Mouse (Mus musculus) kidney, adult 2 months (tissue): Measurements from ENCODE around the gene 4930544D05Rik. TPM values are rescaled to one million over a fixed set of nuclear protein-coding genes. Genes with fewer than 3 reads are reported as not detected.

ENCODE experiments used
- DNase-seq: peaks from one replicate; pipeline ENCODE4 v3.0.0; 2021
- H3K27ac ChIP-seq: fragments of 200-500 bp; 2 replicates; pipeline ENCODE4 v1.5.1; 2012; ENCODE audit warnings: low read depth, low read length, control low read depth, inconsistent platforms; ENCODE audit not compliant: insufficient read depth
- H3K27me3 ChIP-seq: fragments of 200-500 bp; replicated peaks from 2 replicates; pipeline ENCODE4 v1.6.1; 2012; ENCODE audit warnings: mild to moderate bottlenecking, moderate library complexity, low read length, inconsistent platforms; ENCODE audit not compliant: control insufficient read depth, insufficient read depth
- H3K36me3 ChIP-seq: fragments of 200-500 bp; 2 replicates; pipeline ENCODE4 v1.6.1; 2012; ENCODE audit warnings: mild to moderate bottlenecking, moderate library complexity, low read length, inconsistent platforms; ENCODE audit not compliant: control insufficient read depth, insufficient read depth
- H3K4me1 ChIP-seq: fragments of 200-500 bp; 2 replicates; pipeline ENCODE4 v1.6.1; 2011; ENCODE audit warnings: low read length; ENCODE audit not compliant: control insufficient read depth, insufficient read depth
- H3K4me3 ChIP-seq: fragments of 200-500 bp; 2 replicates; pipeline ENCODE4 v1.5.1; 2011; ENCODE audit warnings: mild to moderate bottlenecking, low read depth, low read length, control low read depth; ENCODE audit not compliant: insufficient read depth
- CTCF ChIP-seq: fragments of 200-500 bp; conservative IDR thresholded peaks from 2 replicates; pipeline ENCODE4 v1.5.1; 2011; ENCODE audit warnings: low read depth, mild to moderate bottlenecking, control low read depth, low read length, moderate library complexity, mixed read lengths; ENCODE audit not compliant: insufficient read depth, insufficient read length
- POLR2A ChIP-seq: fragments of 200-500 bp; IDR thresholded peaks from one replicate; pipeline ENCODE4 v1.6.1; 2011; ENCODE audit warnings: low read depth, low read length, control low read depth
- WGBS: fragments of 180-500 bp; shearing (Covaris S2); methylation state at CpG from one replicate; pipeline ENCODE4 v1.1.7; 2018; 5-methylcytosine and 5-hydroxymethylcytosine counted together
- polyA plus RNA-seq: library from polyadenylated mRNA; depleted of rRNA; stranded (reverse); fragments of >200 nt; gene quantifications from 2 replicates; pipeline ENCODE4 v1.2.3, GENCODE M21; 2012

The 4930544D05Rik gene
- polyA plus RNA-seq, 1 experiment, result not detected

- Histone ChIP-seq H3K4me1 (peaks cover 7% of the 10 kb centered on the region; the same call in 1 of the 2 replicates), H3K36me3 (no peaks in the 10 kb centered on the region), H3K27ac (no peak overlapping the region), H3K4me3 (no peak overlapping the region), H3K27me3 (no peaks in the 10 kb centered on the region)
- DNase-seq, result no peak
- TF ChIP-seq POLR2A (no peak), CTCF (no peak)
- 53% methylated on average over 6 of the region's 6 CpGs for WGBS
Observed at GRCm38 (mm10) chr11:70657573-70657972, 41.9 kb downstream of the 4930544D05Rik start.

GRCm38 (mm10) chr11:70657991-70658390 is 42.3 kb downstream of the 4930544D05Rik start:
- no peaks in the 10 kb centered on the region for H3K36me3 ChIP-seq
- TF ChIP-seq POLR2A, result no peak
- no peak for TF ChIP-seq CTCF
- H3K27me3 ChIP-seq, result no peaks in the 10 kb centered on the region
- no peak for DNase-seq
- H3K27ac ChIP-seq, result no peak overlapping the region
- 70% methylated on average over 9 of the region's 9 CpGs for WGBS
- H3K4me3 ChIP-seq, result no peak overlapping the region
- peaks cover 3% of the 10 kb centered on the region; the same call in 1 of the 2 replicates for H3K4me1 ChIP-seq

GRCm38 (mm10) chr11:70658521-70658920 is 42.9 kb downstream of the 4930544D05Rik start:
- 86% methylated on average over 5 of the region's 5 CpGs for WGBS
- Histone ChIP-seq H3K4me3 (no peak overlapping the region), H3K27me3 (no peaks in the 10 kb centered on the region), H3K36me3 (no peaks in the 10 kb centered on the region), H3K4me1 (0 out of 2 replicates have a peak, but pooled peaks cover 2% of the 10 kb centered on the region), H3K27ac (no peak overlapping the region)
- no peak for TF ChIP-seq POLR2A
- no peak for TF ChIP-seq CTCF
- DNase-seq, result no peak

- no peak overlapping the region for H3K27ac ChIP-seq
- no peaks in the 10 kb centered on the region for H3K36me3 ChIP-seq
- 0 out of 2 replicates have a peak, but pooled peaks cover 2% of the 10 kb centered on the region for H3K4me1 ChIP-seq
- no peak for TF ChIP-seq POLR2A
- TF ChIP-seq CTCF, result no peak
- H3K4me3 ChIP-seq, result no peak overlapping the region
- no peak for DNase-seq
- no peaks in the 10 kb centered on the region for H3K27me3 ChIP-seq
- WGBS, result 83% methylated on average over 8 of the region's 8 CpGs
Observed at GRCm38 (mm10) chr11:70658942-70659341, 43.3 kb downstream of the 4930544D05Rik start.

GRCm38 (mm10) chr11:70660571-70660970 is 44.9 kb downstream of the 4930544D05Rik start:
- TF ChIP-seq POLR2A (no peak), CTCF (no peak)
- 0 out of 2 replicates have a peak, but pooled peaks cover 2% of the 10 kb centered on the region for H3K4me1 ChIP-seq
- no peak overlapping the region for H3K4me3 ChIP-seq
- no peak overlapping the region for H3K27ac ChIP-seq
- H3K36me3 ChIP-seq, result peaks cover 7% of the 10 kb centered on the region; the same call in 1 of the 2 replicates
- 82% methylated on average over 8 of the region's 8 CpGs for WGBS
- H3K27me3 ChIP-seq, result no peaks in the 10 kb centered on the region
- no peak for DNase-seq

GRCm38 (mm10) chr11:70663101-70663500 is 47.5 kb downstream of the 4930544D05Rik start:
- Histone ChIP-seq H3K36me3 (peaks cover 7% of the 10 kb centered on the region; the same call in 1 of the 2 replicates), H3K4me1 (peaks cover 5% of the 10 kb centered on the region; the same call in 1 of the 2 replicates), H3K27me3 (no peaks in the 10 kb centered on the region), H3K27ac (no peak overlapping the region), H3K4me3 (no peak overlapping the region)
- 90% methylated on average over 8 of the region's 8 CpGs for WGBS
- TF ChIP-seq CTCF, result no peak
- no peak for TF ChIP-seq POLR2A
- no peak for DNase-seq

- Histone ChIP-seq H3K27ac (no peak overlapping the region), H3K36me3 (peaks cover 7% of the 10 kb centered on the region; the same call in 1 of the 2 replicates), H3K4me1 (peaks cover 5% of the 10 kb centered on the region; the same call in 1 of the 2 replicates), H3K27me3 (no peaks in the 10 kb centered on the region), H3K4me3 (no peak overlapping the region)
- TF ChIP-seq CTCF (no peak), POLR2A (no peak)
- 83% methylated on average over 6 of the region's 6 CpGs for WGBS
- no peak for DNase-seq
Observed at GRCm38 (mm10) chr11:70663957-70664356, 48.3 kb downstream of the 4930544D05Rik start.
